Mouse (Mus musculus) limb, embryonic 11.5 days (tissue): ENCODE results near the gene Msi2. TPM values are rescaled to one million over a fixed set of nuclear protein-coding genes. Genes with fewer than 3 reads are reported as not detected.
A peak's percentile ranks its signal among the peaks of the same experiment; 100 is the strongest.

Experiments
- ATAC-seq: fragments of 200-750 bp; cut with Nextera tagmentation; 2 replicates; pipeline ENCODE4 v1.8.0; 2017; ENCODE audit warnings: low read depth; ENCODE audit not compliant: insufficient number of reproducible peaks, low FRiP score, low TSS enrichment
- DNase-seq: peaks from one replicate; pipeline ENCODE4 v3.0.0-alpha.2; 2015; ENCODE audit warnings: low spot score
- H3K27ac ChIP-seq: fragments of 300-500 bp; sonication (generic); replicated peaks from 2 replicates; pipeline ENCODE4 v1.5.1; 2014; ENCODE audit warnings: low read depth, mild to moderate bottlenecking, low read length
- H3K27me3 ChIP-seq: fragments of 300-500 bp; sonication (generic); 2 replicates; pipeline ENCODE4 v1.6.1; 2014; ENCODE audit warnings: mild to moderate bottlenecking, low read length, mixed read lengths; ENCODE audit not compliant: control insufficient read depth, insufficient read depth
- H3K36me3 ChIP-seq: fragments of 300-500 bp; sonication (generic); 2 replicates; pipeline ENCODE4 v1.6.1; 2014; ENCODE audit warnings: mild to moderate bottlenecking, low read length, moderate library complexity, mixed read lengths; ENCODE audit not compliant: control insufficient read depth, insufficient read depth
- H3K4me1 ChIP-seq: fragments of 300-500 bp; sonication (generic); 2 replicates; pipeline ENCODE4 v1.6.1; 2014; ENCODE audit warnings: low read length, mixed read lengths; ENCODE audit not compliant: control insufficient read depth, insufficient read depth
- H3K4me2 ChIP-seq: fragments of 300-500 bp; sonication (generic); 2 replicates; pipeline ENCODE4 v1.6.1; 2014; ENCODE audit warnings: low read depth, mild to moderate bottlenecking, moderate library complexity; ENCODE audit not compliant: severe bottlenecking
- H3K4me3 ChIP-seq: fragments of 300-500 bp; sonication (generic); 2 replicates; pipeline ENCODE4 v1.5.1; 2014; ENCODE audit warnings: low read depth, low read length
- H3K9ac ChIP-seq: fragments of 300-500 bp; sonication (generic); 2 replicates; pipeline ENCODE4 v1.6.1; 2014; ENCODE audit warnings: mild to moderate bottlenecking, low read length
- H3K9me3 ChIP-seq: fragments of 300-500 bp; sonication (generic); 2 replicates; pipeline ENCODE4 v1.6.1; 2016; ENCODE audit warnings: low read length; ENCODE audit not compliant: control insufficient read depth
- WGBS: fragments of 180-500 bp; shearing (Covaris S2); extraction: QIAGEN DNeasy Blood & Tissue Kit; methylation state at CpG from one replicate; pipeline ENCODE4 v1.1.7; 2014; 5-methylcytosine and 5-hydroxymethylcytosine counted together
- polyA plus RNA-seq: library from polyadenylated mRNA; unstranded; fragments of >200 nt; fragmentation: Nextera tagmentation; extraction: Ambion mirVana; gene quantifications from 2 replicates; pipeline ENCODE4 v1.2.1, GENCODE M21; 2014

The Msi2 gene
- polyA plus RNA-seq, 1 experiment from 2014 or later: 18.1 TPM

GRCm38 (mm10) chr11:88436596-88436995 is 281.7 kb downstream of the Msi2 start:
- no peak for ATAC-seq
- no peak for DNase-seq
- Histone ChIP-seq H3K36me3 (no peaks in the 10 kb centered on the region), H3K9ac (no peak overlapping the region), H3K27ac (no peak overlapping the region), H3K4me3 (no peak overlapping the region), H3K27me3 (no peaks in the 10 kb centered on the region), H3K4me1 (peaks cover 3% of the 10 kb centered on the region; the same call in 1 of the 2 replicates), H3K9me3 (no peaks in the 10 kb centered on the region), H3K4me2 (no peak overlapping the region)
- WGBS: 92% methylated on average over 2 of the region's 2 CpGs

DNA sequence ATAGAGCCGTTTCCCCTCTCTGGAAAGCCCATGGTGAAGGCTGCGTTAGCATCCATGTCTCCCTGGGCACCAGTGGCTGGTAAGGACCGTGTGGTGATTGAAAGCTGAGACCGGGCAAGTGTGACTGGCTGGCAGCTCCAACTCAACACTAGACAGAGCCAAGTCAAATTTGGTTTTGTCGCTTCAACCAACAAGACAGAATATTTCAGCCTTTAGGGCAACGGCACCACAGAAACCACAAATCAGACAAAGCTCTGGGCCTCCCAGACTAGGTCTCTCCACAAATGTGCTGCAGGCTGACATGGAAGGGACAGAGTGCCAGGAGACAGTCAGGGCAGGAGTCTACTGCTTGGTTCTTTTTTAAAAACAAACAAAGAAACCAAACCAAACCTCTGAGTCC is 282.8 kb downstream of the Msi2 start:
- Histone ChIP-seq H3K27ac (no peak overlapping the region), H3K9ac (no peak overlapping the region), H3K4me1 (peaks cover 3% of the 10 kb centered on the region; the same call in 1 of the 2 replicates), H3K4me2 (no peak overlapping the region), H3K4me3 (no peak overlapping the region), H3K36me3 (no peaks in the 10 kb centered on the region), H3K9me3 (no peaks in the 10 kb centered on the region), H3K27me3 (no peaks in the 10 kb centered on the region)
- ATAC-seq: no peak
- no peak for DNase-seq
- WGBS: 86% methylated on average over 6 of the region's 6 CpGs

- no peak for ATAC-seq
- WGBS: 86% methylated on average over 22 of the region's 22 CpGs
Observed at GRCm38 (mm10) chr11:88431363-88432269, 286.7 kb downstream of the Msi2 start.

GRCm38 (mm10) chr11:88430292-88430691 is 288.0 kb downstream of the Msi2 start:
- H3K4me2 ChIP-seq: no peak overlapping the region
- no peaks in the 10 kb centered on the region for H3K9me3 ChIP-seq
- ATAC-seq: no peak
- DNase-seq: no peak
- no peak overlapping the region for H3K9ac ChIP-seq
- H3K36me3 ChIP-seq: no peaks in the 10 kb centered on the region
- H3K27ac ChIP-seq: no peak overlapping the region
- H3K4me1 ChIP-seq: peaks cover 14% of the 10 kb centered on the region
- H3K4me3 ChIP-seq: no peak overlapping the region
- no peaks in the 10 kb centered on the region for H3K27me3 ChIP-seq
- 90% methylated on average over 8 of the region's 8 CpGs for WGBS

More at GRCm38 (mm10) chr11:88431363-88432269, 286.7 kb downstream of the Msi2 start:
- Histone ChIP-seq H3K36me3 (no peaks in the 10 kb centered on the region), H3K9me3 (no peaks in the 10 kb centered on the region), H3K27me3 (no peaks in the 10 kb centered on the region), H3K4me3 (no peak overlapping the region), H3K4me2 (no peak overlapping the region), H3K9ac (no peak overlapping the region), H3K4me1 (peaks cover 3% of the 10 kb centered on the region), H3K27ac (no peak overlapping the region)
- DNase-seq: no peak

DNA sequence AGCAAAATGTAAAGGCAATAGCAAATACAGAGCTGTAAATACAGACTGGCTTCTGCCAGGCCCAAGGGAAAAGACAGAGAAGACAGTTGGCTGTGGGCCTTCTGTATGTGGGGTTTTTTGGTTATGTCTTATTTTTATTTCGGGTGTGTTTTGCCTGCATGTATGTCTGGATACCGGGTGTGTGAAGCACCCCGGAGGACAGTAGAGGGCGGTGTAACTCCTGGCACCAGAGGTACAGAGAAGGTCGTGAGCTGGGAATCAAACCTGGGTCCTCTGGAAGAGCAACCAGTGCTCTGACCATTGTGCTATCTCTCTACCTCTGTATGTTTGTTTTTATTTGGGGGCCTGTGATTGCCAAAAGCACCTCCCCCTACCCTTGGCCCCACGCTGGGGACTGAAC is 288.6 kb downstream of the Msi2 start:
- Histone ChIP-seq H3K9ac (no peak overlapping the region), H3K4me1 (peaks cover 19% of the 10 kb centered on the region), H3K4me2 (no peak overlapping the region), H3K27ac (no peak overlapping the region), H3K4me3 (no peak overlapping the region), H3K36me3 (no peaks in the 10 kb centered on the region), H3K9me3 (no peaks in the 10 kb centered on the region), H3K27me3 (no peaks in the 10 kb centered on the region)
- ATAC-seq: no peak
- no peak for DNase-seq
- WGBS: 97% methylated on average over 6 of the region's 6 CpGs

GRCm38 (mm10) chr11:88425631-88426101 is 292.6 kb downstream of the Msi2 start:
- peak; percentile 81 for ATAC-seq
- H3K27me3 ChIP-seq: no peaks in the 10 kb centered on the region
- H3K9ac ChIP-seq: no peak overlapping the region
- peak; percentile 81 for DNase-seq
- no peak overlapping the region; the same call in 1 of the 2 replicates for H3K4me2 ChIP-seq
- 14% methylated on average over 9 of the region's 9 CpGs for WGBS
- no peaks in the 10 kb centered on the region for H3K9me3 ChIP-seq
- H3K4me1 ChIP-seq: peaks cover 38% of the 10 kb centered on the region
- H3K27ac ChIP-seq: no peak overlapping the region
- no peak overlapping the region for H3K4me3 ChIP-seq
- no peaks in the 10 kb centered on the region for H3K36me3 ChIP-seq

- Histone ChIP-seq H3K36me3 (no peaks in the 10 kb centered on the region), H3K4me3 (no peak overlapping the region), H3K27ac (no peak overlapping the region), H3K4me1 (peaks cover 44% of the 10 kb centered on the region), H3K27me3 (no peaks in the 10 kb centered on the region), H3K9ac (no peak overlapping the region), H3K4me2 (no peak overlapping the region), H3K9me3 (no peaks in the 10 kb centered on the region)
- ATAC-seq: no peak
- 63% methylated on average over 20 of the region's 20 CpGs for WGBS
- DNase-seq: no peak
Observed at GRCm38 (mm10) chr11:88424034-88424767, 294.1 kb downstream of the Msi2 start.

- H3K9me3 ChIP-seq: no peaks in the 10 kb centered on the region
- 75% methylated on average over 9 of the region's 9 CpGs for WGBS
- H3K9ac ChIP-seq: no peak overlapping the region
- no peaks in the 10 kb centered on the region for H3K36me3 ChIP-seq
- no peak for DNase-seq
- H3K27ac ChIP-seq: 0 out of 2 replicates have a peak overlapping the region, but pooled peaks have one; percentile 24
- H3K4me2 ChIP-seq: no peak overlapping the region
- no peak overlapping the region for H3K4me3 ChIP-seq
- no peaks in the 10 kb centered on the region for H3K27me3 ChIP-seq
- H3K4me1 ChIP-seq: peaks cover 44% of the 10 kb centered on the region
- ATAC-seq: no peak
Observed at GRCm38 (mm10) chr11:88421057-88421578, 297.2 kb downstream of the Msi2 start.
